Mouse (Mus musculus) splenic B cell, adult 2 months (primary cell): ENCODE data around the gene Ipmk.
A peak's percentile ranks its signal among the peaks of the same experiment; 100 is the strongest.

Experiments
- DNase-seq: peaks from one replicate; pipeline ENCODE4 v3.0.0-alpha.2; 2011; ENCODE audit warnings: low read depth, low spot score
- H3K27me3 ChIP-seq: 2 replicates; pipeline ENCODE4 v1.6.1; 2012; ENCODE audit warnings: mild to moderate bottlenecking, low read length, moderate library complexity, mixed read lengths; ENCODE audit not compliant: control insufficient read depth, poor library complexity, insufficient read depth, severe bottlenecking
- H3K36me3 ChIP-seq: 2 replicates; pipeline ENCODE4 v1.6.1; 2012; ENCODE audit warnings: mild to moderate bottlenecking, low read length, moderate library complexity, mixed read lengths; ENCODE audit not compliant: control insufficient read depth, poor library complexity, insufficient read depth, severe bottlenecking

Ipmk gene

GRCm38 (mm10) chr10:71329295-71329694 is 18.3 kb upstream of the Ipmk start:
- Histone ChIP-seq H3K36me3 (0 out of 2 replicates have a peak, but pooled peaks cover 5% of the 10 kb centered on the region), H3K27me3 (no peaks in the 10 kb centered on the region)
- DNase-seq: no peak

- H3K36me3 ChIP-seq: 0 out of 2 replicates have a peak, but pooled peaks cover 5% of the 10 kb centered on the region
- DNase-seq: no peak
- no peaks in the 10 kb centered on the region for H3K27me3 ChIP-seq
Observed at GRCm38 (mm10) chr10:71330070-71330469, 17.5 kb upstream of the Ipmk start.

GRCm38 (mm10) chr10:71331908-71332307 is 15.7 kb upstream of the Ipmk start:
- no peak for DNase-seq
- Histone ChIP-seq H3K27me3 (no peaks in the 10 kb centered on the region), H3K36me3 (0 out of 2 replicates have a peak, but pooled peaks cover 5% of the 10 kb centered on the region)

GRCm38 (mm10) chr10:71332376-71332775 is 15.2 kb upstream of the Ipmk start:
- Histone ChIP-seq H3K36me3 (0 out of 2 replicates have a peak, but pooled peaks cover 5% of the 10 kb centered on the region), H3K27me3 (no peaks in the 10 kb centered on the region)
- no peak for DNase-seq

- H3K27me3 ChIP-seq: no peaks in the 10 kb centered on the region
- 0 out of 2 replicates have a peak, but pooled peaks cover 5% of the 10 kb centered on the region for H3K36me3 ChIP-seq
- DNase-seq: no peak
Observed at GRCm38 (mm10) chr10:71332859-71333258, 14.7 kb upstream of the Ipmk start.

GRCm38 (mm10) chr10:71337733-71338132 is 9.8 kb upstream of the Ipmk start:
- DNase-seq: no peak

GRCm38 (mm10) chr10:71338156-71338905 is 9.2 kb upstream of the Ipmk start:
- H3K36me3 ChIP-seq: 0 out of 2 replicates have a peak, but pooled peaks cover 2% of the 10 kb centered on the region
- H3K27me3 ChIP-seq: no peaks in the 10 kb centered on the region
- no peak for DNase-seq

More at GRCm38 (mm10) chr10:71337733-71338132, 9.8 kb upstream of the Ipmk start:
- Histone ChIP-seq H3K27me3 (no peaks in the 10 kb centered on the region), H3K36me3 (0 out of 2 replicates have a peak, but pooled peaks cover 2% of the 10 kb centered on the region)

GRCm38 (mm10) chr10:71339463-71339862 is 8.1 kb upstream of the Ipmk start:
- Histone ChIP-seq H3K36me3 (no peaks in the 10 kb centered on the region), H3K27me3 (no peaks in the 10 kb centered on the region)
- DNase-seq: peak; percentile 36

- DNase-seq: no peak
- Histone ChIP-seq H3K27me3 (no peaks in the 10 kb centered on the region), H3K36me3 (no peaks in the 10 kb centered on the region)
Observed at GRCm38 (mm10) chr10:71340195-71340594, 7.4 kb upstream of the Ipmk start.

- DNase-seq: no peak
- Histone ChIP-seq H3K27me3 (no peaks in the 10 kb centered on the region), H3K36me3 (no peaks in the 10 kb centered on the region)
Observed at GRCm38 (mm10) chr10:71341290-71341689, 6.3 kb upstream of the Ipmk start.

GRCm38 (mm10) chr10:71342030-71342805 is 5.3 kb upstream of the Ipmk start:
- DNase-seq: peak; percentile 47
- no peaks in the 10 kb centered on the region for H3K27me3 ChIP-seq
- H3K36me3 ChIP-seq: no peaks in the 10 kb centered on the region

- no peak for DNase-seq
- no peaks in the 10 kb centered on the region for H3K27me3 ChIP-seq
- no peaks in the 10 kb centered on the region for H3K36me3 ChIP-seq
Observed at GRCm38 (mm10) chr10:71343130-71343529, 4.4 kb upstream of the Ipmk start.

GRCm38 (mm10) chr10:71343567-71344265 is 3.8 kb upstream of the Ipmk start:
- no peaks in the 10 kb centered on the region for H3K27me3 ChIP-seq
- DNase-seq: peak; percentile 58
- no peaks in the 10 kb centered on the region for H3K36me3 ChIP-seq

- no peaks in the 10 kb centered on the region for H3K27me3 ChIP-seq
- DNase-seq: peak; percentile 96
- no peaks in the 10 kb centered on the region for H3K36me3 ChIP-seq
Observed at GRCm38 (mm10) chr10:71344579-71345143, 2.9 kb upstream of the Ipmk start, which contains the start of gene Cisd1. Gene Cisd1, minus strand, starts transcription at chr10:71344954.
